Mouse (Mus musculus): Measurements from ENCODE around the gene Tnfrsf14. TPM values are rescaled to one million over a fixed set of nuclear protein-coding genes. Genes with fewer than 3 reads are reported as not detected.

Gene Tnfrsf14
- total RNA-seq, 2 experiments from 2014 or later = 38.4 to 110 TPM

GRCm38 (mm10) chr4:154949589-154949982 is 21.2 kb upstream of the Tnfrsf14 start:
- ATAC-seq (replicated peaks; ENCODE audit: poor library complexity, severe bottlenecking) = no peak

- no peak for ATAC-seq (replicated peaks; ENCODE audit: poor library complexity, severe bottlenecking)
These were observed 20.7 kb upstream of the Tnfrsf14 start for GRCm38 (mm10) chr4:154948940-154949588.

- ATAC-seq (replicated peaks; ENCODE audit: poor library complexity, severe bottlenecking) = no peak
These were observed 19.9 kb upstream of the Tnfrsf14 start for GRCm38 (mm10) chr4:154948066-154948939.

- ATAC-seq (replicated peaks; ENCODE audit: poor library complexity, severe bottlenecking) = peak; percentile 62
These were observed 18.0 kb upstream of the Tnfrsf14 start for GRCm38 (mm10) chr4:154946319-154946718.

DNA sequence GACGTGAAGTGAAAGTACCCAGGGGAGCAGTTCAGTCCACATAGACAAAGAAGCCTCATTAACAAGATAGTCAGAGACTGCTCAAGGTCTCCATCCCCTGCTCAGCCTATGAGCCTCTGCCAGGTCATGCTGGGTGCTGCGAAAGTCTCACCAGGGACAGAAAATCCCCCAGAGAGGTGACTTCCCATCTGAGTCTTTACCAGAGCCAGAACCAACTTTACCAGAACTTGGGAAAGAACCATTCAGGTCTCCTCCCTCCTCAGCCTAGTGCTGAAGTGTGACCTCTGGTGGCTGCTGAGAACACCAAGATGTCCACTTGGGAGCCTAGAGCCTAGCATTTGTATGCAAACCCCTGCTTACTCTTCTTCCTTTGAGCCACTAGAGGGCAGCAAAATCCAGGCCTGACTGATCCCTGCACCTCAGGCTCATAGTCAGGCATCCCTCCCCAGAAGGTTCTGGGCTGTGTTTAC is 15.8 kb upstream of the Tnfrsf14 start:
- ATAC-seq (replicated peaks; ENCODE audit: poor library complexity, severe bottlenecking) = peak; percentile 92

DNA sequence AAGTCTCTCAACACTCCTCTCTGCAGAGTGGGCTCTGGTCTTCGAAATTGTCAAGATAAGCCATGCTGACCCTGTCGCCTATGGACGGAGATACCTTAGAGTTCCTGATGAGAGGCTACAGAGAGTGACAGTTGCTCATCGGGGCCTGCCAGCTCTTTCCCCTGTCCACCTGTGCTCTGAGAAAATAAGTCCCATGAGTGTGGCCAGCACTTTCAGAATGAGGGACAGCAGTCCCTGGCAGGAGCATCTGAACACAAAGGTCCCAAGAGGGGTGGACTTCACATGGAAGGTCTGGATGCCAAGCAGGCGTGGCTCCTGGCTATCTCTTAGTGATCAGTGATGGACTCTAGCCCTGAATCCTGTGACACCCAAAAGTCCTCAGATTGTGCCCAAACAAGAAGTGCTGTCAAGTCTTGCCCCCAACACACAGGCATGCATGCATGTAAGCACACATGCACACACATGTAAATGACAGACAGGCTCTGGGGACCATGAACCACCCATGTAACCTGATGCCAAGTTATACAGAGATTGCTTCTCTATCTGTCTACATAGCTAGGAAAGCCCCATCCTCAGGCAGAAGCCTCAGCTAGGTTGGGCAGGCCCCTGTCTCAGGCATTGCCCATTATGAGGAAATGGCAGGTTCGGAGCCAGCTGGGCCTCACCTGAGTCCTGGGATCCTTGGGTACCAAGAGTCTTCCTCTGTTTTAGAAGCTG is 15.1 kb upstream of the Tnfrsf14 start:
- no peak for ATAC-seq (replicated peaks; ENCODE audit: poor library complexity, severe bottlenecking)

DNA sequence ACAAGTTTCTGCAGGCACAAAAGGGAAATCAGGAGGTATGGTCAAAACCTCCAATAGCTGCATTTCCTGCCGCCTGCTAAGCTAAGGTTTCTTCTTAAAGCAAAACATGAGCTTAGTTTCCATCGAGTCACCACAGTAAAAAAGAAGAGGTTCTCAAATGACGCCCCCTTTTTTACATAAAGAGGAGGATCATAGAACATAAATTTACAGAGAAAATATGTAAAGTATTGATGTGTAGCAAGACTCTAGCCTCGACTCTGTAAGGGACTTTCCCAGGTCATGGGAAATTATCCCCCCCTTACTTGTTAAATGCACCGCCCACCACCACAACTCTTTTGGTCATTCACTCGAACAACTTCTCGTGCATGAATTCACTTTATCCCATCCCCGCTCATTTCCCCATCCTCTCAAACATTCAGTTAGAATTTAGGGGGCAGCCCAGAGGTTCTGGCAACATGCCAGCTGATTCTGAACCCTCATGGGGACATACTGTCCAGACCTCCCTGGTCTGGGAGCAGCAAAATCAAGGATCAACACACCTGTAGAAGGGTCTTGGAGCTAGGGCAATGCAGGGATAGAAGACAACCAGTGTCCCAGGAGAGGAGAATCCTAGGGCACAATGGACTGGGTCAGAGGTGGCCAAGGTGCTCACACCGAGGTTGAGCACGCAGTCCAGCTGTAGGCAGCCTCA is 14.4 kb upstream of the Tnfrsf14 start:
- no peak for ATAC-seq (replicated peaks; ENCODE audit: poor library complexity, severe bottlenecking)

DNA sequence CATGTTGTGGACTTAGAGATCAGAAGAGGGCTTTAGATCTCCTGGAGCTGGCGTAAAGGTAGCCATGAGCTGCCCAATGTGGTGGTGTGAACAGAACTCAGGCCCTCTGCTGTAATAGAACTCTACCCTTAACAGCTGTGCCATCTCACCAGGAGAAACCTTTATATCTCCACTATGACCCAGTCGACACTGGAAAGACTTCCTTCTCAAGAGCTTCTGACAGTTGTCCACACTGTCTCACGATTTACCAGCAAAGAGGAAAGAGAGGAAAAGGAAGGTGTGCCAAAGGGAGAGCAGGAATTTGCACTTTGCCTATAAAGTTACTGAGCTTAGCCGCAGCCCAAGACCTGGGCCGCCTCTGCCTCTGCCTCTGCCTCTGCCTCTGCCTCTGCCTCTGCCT is 13.5 kb upstream of the Tnfrsf14 start:
- ATAC-seq (replicated peaks; ENCODE audit: poor library complexity, severe bottlenecking) = no peak

DNA sequence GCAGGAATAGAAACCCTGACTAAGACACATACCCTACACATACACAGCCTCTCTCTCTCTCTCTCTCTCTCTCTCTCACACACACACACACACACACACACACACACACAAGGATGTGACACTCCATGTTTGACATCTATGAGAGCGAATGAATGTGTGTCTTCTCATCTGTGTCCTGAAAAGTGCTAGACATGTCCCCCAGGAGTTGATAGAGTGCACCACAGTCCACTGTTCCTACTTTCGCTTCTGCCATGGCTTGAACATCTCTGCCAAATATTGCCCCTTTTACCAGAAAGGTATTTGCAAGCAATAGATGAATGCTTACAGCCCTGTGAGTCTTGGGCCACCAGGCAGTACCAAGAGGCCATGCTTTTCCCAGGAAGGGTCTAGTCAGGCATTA is 11.8 kb upstream of the Tnfrsf14 start:
- ATAC-seq (replicated peaks; ENCODE audit: poor library complexity, severe bottlenecking) = no peak

- peak; percentile 86 for ATAC-seq (replicated peaks; ENCODE audit: poor library complexity, severe bottlenecking)
These were observed 9.4 kb upstream of the Tnfrsf14 start for GRCm38 (mm10) chr4:154937746-154938145.

DNA sequence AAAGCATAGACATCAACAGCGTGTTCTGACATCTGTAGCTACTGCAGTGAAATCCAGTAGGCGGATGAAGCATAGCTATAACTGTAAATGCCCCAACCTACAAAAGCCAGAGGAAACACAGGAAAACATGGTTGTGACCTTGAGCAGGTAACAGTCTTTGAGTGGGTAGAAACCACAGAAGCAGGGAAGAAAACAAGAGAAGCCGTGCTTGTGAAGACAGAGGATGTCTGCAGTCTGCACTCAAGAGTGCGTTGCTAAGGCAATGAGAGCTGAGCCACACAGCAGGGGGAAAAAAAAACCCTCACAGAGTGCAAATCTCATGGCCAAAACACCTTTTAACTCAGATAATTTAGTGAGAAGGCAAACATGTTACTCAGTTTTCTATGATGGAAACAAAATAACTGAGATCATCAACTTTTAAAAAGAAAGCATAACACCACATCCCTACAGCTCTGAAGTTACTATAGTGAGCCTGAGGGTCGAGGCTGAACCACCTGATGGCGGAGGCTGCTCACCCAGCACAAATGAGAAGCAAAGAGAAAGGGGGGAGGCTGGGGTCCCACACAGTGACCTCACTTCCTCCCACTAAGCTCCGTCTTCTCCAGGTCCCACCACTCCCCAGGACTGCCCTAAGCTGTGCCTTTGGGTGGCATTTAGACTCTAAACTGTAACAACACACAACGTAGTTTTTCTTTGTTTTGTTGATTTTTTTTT is 8.3 kb upstream of the Tnfrsf14 start:
- no peak for ATAC-seq (replicated peaks; ENCODE audit: poor library complexity, severe bottlenecking)

DNA sequence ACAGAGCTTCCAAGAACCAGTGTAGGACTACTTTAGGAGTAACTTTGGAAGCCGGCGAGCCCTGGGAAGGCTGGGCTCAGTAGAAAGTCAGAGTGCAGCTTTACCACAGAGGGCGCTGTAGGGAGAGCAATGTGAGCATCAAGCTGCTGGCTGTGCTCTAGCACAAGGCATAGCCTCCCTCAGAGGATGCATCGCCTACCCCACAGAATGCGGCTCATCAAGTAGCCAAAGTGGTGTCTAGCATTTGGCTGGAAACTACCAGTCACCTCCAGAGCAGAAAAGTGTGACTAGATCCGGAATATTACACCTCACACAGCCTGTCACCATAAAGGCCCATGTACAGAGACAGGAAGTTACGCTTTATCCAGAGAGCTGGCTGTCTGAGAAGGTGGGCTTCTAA is 7.4 kb upstream of the Tnfrsf14 start:
- ATAC-seq (replicated peaks; ENCODE audit: poor library complexity, severe bottlenecking) = no peak

- ATAC-seq (replicated peaks; ENCODE audit: poor library complexity, severe bottlenecking) = no peak; the same call in 1 of the 2 replicates
These were observed 6.4 kb upstream of the Tnfrsf14 start for GRCm38 (mm10) chr4:154934800-154935199.

DNA sequence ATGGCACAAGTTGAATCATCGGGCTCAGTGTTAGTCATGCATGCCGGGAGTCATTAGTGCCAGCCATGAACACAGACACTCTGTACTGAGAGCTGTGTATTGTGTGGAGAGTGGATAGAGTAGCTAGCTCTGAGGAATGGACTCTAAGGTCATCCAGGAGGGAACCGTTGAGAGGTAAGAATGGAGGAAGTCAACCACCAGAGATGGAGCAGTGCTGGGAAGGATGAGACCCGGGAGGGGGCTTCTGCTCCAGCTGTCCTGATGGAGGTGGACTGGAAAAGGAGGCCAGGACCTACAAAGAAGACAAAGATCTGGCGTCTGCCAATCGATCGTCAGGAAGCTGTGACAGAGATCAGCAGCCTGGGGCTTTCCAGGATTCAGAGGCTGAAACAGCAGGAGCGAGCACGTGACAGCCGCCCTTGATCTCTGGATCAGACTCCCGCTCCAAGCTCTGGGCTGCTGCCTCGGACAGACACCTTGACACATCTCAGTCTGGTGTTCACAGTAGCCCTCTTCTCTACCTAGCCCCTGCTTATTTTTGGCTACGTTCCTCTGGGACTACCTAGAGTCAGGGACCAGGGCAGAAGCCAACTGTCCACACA is 5.0 kb upstream of the Tnfrsf14 start:
- no peak for ATAC-seq (replicated peaks; ENCODE audit: poor library complexity, severe bottlenecking)

DNA sequence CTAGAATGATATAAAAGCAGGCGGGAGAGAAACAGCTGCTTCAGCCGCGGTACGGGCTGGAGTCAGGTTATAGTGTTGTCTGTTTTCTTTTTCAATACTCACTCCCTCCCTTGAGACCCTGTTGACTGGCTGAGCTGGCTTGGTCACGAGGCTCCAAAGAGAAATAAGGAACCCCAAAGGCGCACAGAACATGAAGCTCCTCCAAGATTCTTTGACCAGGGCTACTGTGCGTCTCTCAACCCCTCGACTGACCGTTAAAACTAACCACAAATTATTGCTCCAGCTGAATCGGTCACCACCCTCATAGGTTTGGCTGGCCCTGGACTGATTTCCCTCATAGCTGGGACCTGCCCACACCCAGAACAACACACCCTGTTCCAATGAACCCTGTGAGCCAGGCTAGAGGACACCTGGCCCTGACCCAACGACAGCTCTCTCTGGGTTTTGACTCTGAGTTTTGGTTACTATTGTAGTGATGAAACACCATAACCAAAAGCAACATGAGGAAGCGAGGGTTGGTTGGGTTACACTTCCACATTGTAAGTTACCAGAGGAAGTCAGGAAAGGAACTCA is 811 bp upstream of the Tnfrsf14 start:
- ATAC-seq (replicated peaks; ENCODE audit: poor library complexity, severe bottlenecking) = peak; percentile 80

- 0 out of 2 replicates have a peak, but pooled peaks have one; percentile 11 for ATAC-seq (replicated peaks; ENCODE audit: poor library complexity, severe bottlenecking)
These were observed 445 bp downstream of the Tnfrsf14 start for GRCm38 (mm10) chr4:154927899-154928337.

- peak; percentile 8; the same call in 1 of the 2 replicates for ATAC-seq (replicated peaks; ENCODE audit: poor library complexity, severe bottlenecking)
These were observed 1.1 kb downstream of the Tnfrsf14 start for GRCm38 (mm10) chr4:154926969-154927898.

DNA sequence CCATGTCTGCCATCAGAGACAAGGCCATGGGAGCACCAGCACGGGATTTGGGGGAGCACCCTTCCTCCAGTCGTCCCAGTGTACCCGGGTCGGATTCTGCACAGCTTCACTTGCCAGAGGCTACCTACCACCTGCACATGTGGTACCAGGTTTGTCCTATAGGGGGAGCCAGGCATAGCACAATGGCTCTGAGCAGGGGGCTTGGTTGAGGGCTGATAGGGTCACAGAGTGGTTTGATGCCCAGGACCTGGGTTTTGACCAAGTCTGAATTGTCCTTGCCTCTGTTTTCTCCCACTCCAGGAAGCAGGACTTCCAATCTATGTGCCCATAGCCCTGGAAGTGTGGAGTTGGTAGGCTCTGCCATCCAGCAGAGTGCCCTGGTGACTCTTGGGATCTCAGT is 3.0 kb downstream of the Tnfrsf14 start:
- no peak for ATAC-seq (replicated peaks; ENCODE audit: poor library complexity, severe bottlenecking)
